ENCODE assay signal across 19 mouse cellular contexts in the genomic region with DNA sequence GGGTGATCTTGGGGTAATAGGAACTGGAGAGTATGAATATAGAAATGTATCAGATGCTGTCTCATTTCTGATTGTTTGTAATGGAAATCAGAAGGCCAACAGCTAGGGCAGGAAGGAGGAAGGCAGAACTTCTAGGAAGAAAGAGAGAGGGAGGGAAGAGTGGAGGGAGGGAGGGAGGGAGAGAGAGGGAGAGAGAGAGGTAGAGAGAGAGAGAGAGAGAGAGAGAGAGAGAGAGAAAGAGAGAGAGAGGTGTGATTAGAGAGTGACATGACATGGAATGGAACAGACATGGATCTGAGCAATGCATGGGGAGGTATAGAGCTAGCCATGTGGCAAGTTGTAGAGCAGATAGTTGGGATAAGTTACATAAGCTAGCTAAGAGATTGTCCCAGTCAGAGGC. TPM values are rescaled to one million over a fixed set of nuclear protein-coding genes. Genes with fewer than 3 reads are reported as not detected.
A peak's percentile ranks its signal among the peaks of the same experiment; 100 is the strongest.
DNase-seq lines count a peak whose midpoint lies in the region; ATAC-seq and TF ChIP-seq lines count a peak whose summit lies in the region.
"Had no signal": no experiment of that assay in that cellular context is flagged by ENCODE, and none has a peak within 500 bp of the region (broad histone marks: within the 10 kb centered on the region; RNA-seq: fewer than 3 reads in every experiment).

No protein-coding gene starts in this region.

- CTCF ChIA-PET in Patski (lab: Charles Lee), result no interaction called here

- no peaks in the 10 kb centered on the region for H3K36me3 ChIP-seq in midbrain, embryonic 15.5 days (replicated peaks)
- H3K36me3 ChIP-seq: G1E had no signal

- H3K27me3 ChIP-seq in Patski, result no peaks in the 10 kb centered on the region
- H3K27me3 ChIP-seq in midbrain, embryonic 15.5 days (replicated peaks), result no peaks in the 10 kb centered on the region

- TF ChIP-seq CTCF in Patski (IDR thresholded peaks at IDR 0.05), result no peak

- no peak overlapping the region for H3K9ac ChIP-seq in midbrain, embryonic 15.5 days

- no peak for DNase-seq in Patski (ENCODE audit: low read depth, low spot score)
- DNase-seq: adrenal gland, adult 2 months; adrenal gland, adult 8-10 months; adrenal gland, postnatal 10 days; adrenal gland, postnatal 14 days; adrenal gland, postnatal 25 days; adrenal gland, postnatal 36 days; B cell, adult 2 months; cerebellum, adult 11 months; cerebellum, adult 11-12 months; cerebellum, adult 18-20 months; cerebellum, adult 2 months; cerebellum, adult 8-10 months had no signal

- peak; percentile 93 for ATAC-seq in Patski
- no peak for ATAC-seq in midbrain, embryonic 15.5 days (replicated peaks)
- ATAC-seq: activated CD4-positive, CD25-positive, alpha-beta regulatory T cell, adult 4 months; CD4-positive, CD25-positive, alpha-beta regulatory T cell, adult 4 months had no signal

- peaks cover 5% of the 10 kb centered on the region; the same call in 1 of the 2 replicates for H3K9me3 ChIP-seq in midbrain, embryonic 15.5 days
- H3K9me3 ChIP-seq: G1E had no signal

- no peak overlapping the region for H3K27ac ChIP-seq in midbrain, embryonic 15.5 days

- no peaks in the 10 kb centered on the region for H3K4me1 ChIP-seq in midbrain, embryonic 15.5 days

- POLR2A ChIA-PET in Patski (lab: Charles Lee), result no interaction called here

- no peak overlapping the region for H3K4me2 ChIP-seq in midbrain, embryonic 15.5 days

- in situ Hi-C loops in Patski (cut with MboI; ENCODE audit: low pct_unique_long_range_greater_than_20kb), result no loop called here

- H3K4me3 ChIP-seq in midbrain, embryonic 15.5 days, result no peak overlapping the region

RNA-seq across cellular contexts. Expression of a gene that starts 15.4 kb away (rescaled TPM):
- not detected for polyA plus RNA-seq in Patski (2021)
- not detected in 2 replicates for polyA plus RNA-seq in midbrain, embryonic 15.5 days (2015; fragmentation: Nextera tagmentation; extraction: Ambion mirVana)
- polyA plus RNA-seq: activated CD4-positive, CD25-positive, alpha-beta regulatory T cell, adult 4 months; adrenal gland, adult 2 months; brain, embryonic 14.5 days; C2C12; CD4-positive, CD25-positive, alpha-beta regulatory T cell, adult 4 months; cerebellum, adult 2 months; G1E had no signal

RNA-seq across cellular contexts. Expression of a gene that starts 17.3 kb away (rescaled TPM):
- not detected for polyA plus RNA-seq in Patski (2021)
- polyA plus RNA-seq in midbrain, embryonic 15.5 days (2015; fragmentation: Nextera tagmentation; extraction: Ambion mirVana), result not detected in 2 replicates
- polyA plus RNA-seq: activated CD4-positive, CD25-positive, alpha-beta regulatory T cell, adult 4 months; adrenal gland, adult 2 months; brain, embryonic 14.5 days; C2C12; CD4-positive, CD25-positive, alpha-beta regulatory T cell, adult 4 months; cerebellum, adult 2 months; G1E had no signal

RNA-seq across cellular contexts. Expression of a gene that starts 42.4 kb away (rescaled TPM):
- not detected for polyA plus RNA-seq in Patski (2021)
- not detected in 2 replicates for polyA plus RNA-seq in midbrain, embryonic 15.5 days (2015; fragmentation: Nextera tagmentation; extraction: Ambion mirVana)
- polyA plus RNA-seq: activated CD4-positive, CD25-positive, alpha-beta regulatory T cell, adult 4 months; adrenal gland, adult 2 months; brain, embryonic 14.5 days; C2C12; CD4-positive, CD25-positive, alpha-beta regulatory T cell, adult 4 months; cerebellum, adult 2 months; G1E had no signal

RNA-seq across cellular contexts. Expression of a gene that starts 55.3 kb away (rescaled TPM):
- polyA plus RNA-seq in Patski (2021), result not detected
- polyA plus RNA-seq in midbrain, embryonic 15.5 days (2015; fragmentation: Nextera tagmentation; extraction: Ambion mirVana), result not detected in 2 replicates
- polyA plus RNA-seq: activated CD4-positive, CD25-positive, alpha-beta regulatory T cell, adult 4 months; adrenal gland, adult 2 months; brain, embryonic 14.5 days; C2C12; CD4-positive, CD25-positive, alpha-beta regulatory T cell, adult 4 months; cerebellum, adult 2 months; G1E had no signal
